Mouse (Mus musculus) heart, embryonic 13.5 days (tissue): ENCODE data around the gene Hist1h2bq. TPM values are rescaled to one million over a fixed set of nuclear protein-coding genes. Genes with fewer than 3 reads are reported as not detected.
"Not testable (repeated sequence)": the region's sequence is repeated elsewhere in the genome, so short reads cannot be mapped to it uniquely, and the experiment has no call there.

Experiments
- ATAC-seq: fragments of 200-750 bp; cut with Nextera tagmentation; 2 replicates; pipeline ENCODE4 v1.8.0; 2017; ENCODE audit warnings: moderate TSS enrichment; ENCODE audit not compliant: insufficient number of reproducible peaks, low FRiP score, low TSS enrichment; ENCODE audit errors: extremely low read depth
- H3K27ac ChIP-seq: fragments of 300-500 bp; sonication (generic); replicated peaks from 2 replicates; pipeline ENCODE4 v1.5.1; 2015; ENCODE audit warnings: moderate library complexity, mild to moderate bottlenecking, inconsistent platforms
- H3K27me3 ChIP-seq: fragments of 300-500 bp; sonication (generic); replicated peaks from 2 replicates; pipeline ENCODE4 v1.6.1; 2015; ENCODE audit warnings: mild to moderate bottlenecking, inconsistent platforms
- H3K36me3 ChIP-seq: fragments of 300-500 bp; sonication (generic); 2 replicates; pipeline ENCODE4 v1.6.1; 2015; ENCODE audit warnings: mild to moderate bottlenecking, inconsistent platforms
- H3K4me1 ChIP-seq: fragments of 300-500 bp; sonication (generic); 2 replicates; pipeline ENCODE4 v1.6.1; 2015; ENCODE audit warnings: inconsistent platforms
- H3K4me2 ChIP-seq: fragments of 300-500 bp; sonication (generic); 2 replicates; pipeline ENCODE4 v1.6.1; 2015; ENCODE audit warnings: inconsistent platforms, mild to moderate bottlenecking, moderate library complexity
- H3K4me3 ChIP-seq: fragments of 300-500 bp; sonication (generic); 2 replicates; pipeline ENCODE4 v1.5.1; 2015; ENCODE audit warnings: moderate library complexity, mild to moderate bottlenecking, inconsistent platforms
- H3K9ac ChIP-seq: fragments of 300-500 bp; sonication (generic); 2 replicates; pipeline ENCODE4 v1.6.1; 2015; ENCODE audit warnings: inconsistent platforms, mild to moderate bottlenecking, moderate library complexity
- H3K9me3 ChIP-seq: fragments of 300-500 bp; sonication (generic); 2 replicates; pipeline ENCODE4 v1.6.1; 2016; ENCODE audit warnings: inconsistent platforms
- WGBS: fragments of 180-500 bp; shearing (Covaris S2); methylation state at CpG from one replicate; pipeline ENCODE4 v1.1.7; 2015; ENCODE audit warnings: mixed read lengths; 5-methylcytosine and 5-hydroxymethylcytosine counted together
- polyA plus RNA-seq: library from polyadenylated mRNA; unstranded; fragments of >200 nt; fragmentation: Nextera tagmentation; extraction: Ambion mirVana; gene quantifications from 2 replicates; pipeline ENCODE4 v1.2.1, GENCODE M21; 2015

The Hist1h2bq gene
- polyA plus RNA-seq, 1 experiment from 2014 or later: 8.4 TPM

GRCm38 (mm10) chr13:21786899-21787629 lies 22.9 kb downstream of the Hist1h2bq start, which contains the start of the genes Hist1h2an and Hist1h2bp:
TSS of gene Hist1h2an (minus strand) at chr13:21787218.
TSS of gene Hist1h2bp (plus strand) at chr13:21787461.
- H3K36me3 ChIP-seq, H3K27me3 ChIP-seq, H3K9me3 ChIP-seq: not testable (repeated sequence)
- Histone ChIP-seq H3K4me2 (peak within 1 kb of the TSS; percentile 69), H3K4me1 (peaks cover 44% of the 10 kb centered on the region), H3K27ac (peak within 1 kb of the TSS; percentile 86), H3K4me3 (peak within 1 kb of the TSS; percentile 49), H3K9ac (peak within 1 kb of the TSS; percentile 78)
- ATAC-seq: peak; percentile 83
- under 1% methylated on average over 43 of the region's 63 CpGs for WGBS

- H3K4me1 ChIP-seq: peaks cover 45% of the 10 kb centered on the region
- H3K9ac ChIP-seq: peak overlapping the region; percentile 78
- peak overlapping the region; percentile 86 for H3K27ac ChIP-seq
- no peak for ATAC-seq
- no peaks in the 10 kb centered on the region for H3K36me3 ChIP-seq
- H3K4me2 ChIP-seq: peak overlapping the region; percentile 69
- 10% methylated on average over 8 of the region's 8 CpGs for WGBS
- no peaks in the 10 kb centered on the region for H3K27me3 ChIP-seq
- H3K4me3 ChIP-seq: peak overlapping the region; percentile 49
- no peaks in the 10 kb centered on the region for H3K9me3 ChIP-seq
These were observed 23.7 kb downstream of the Hist1h2bq start for GRCm38 (mm10) chr13:21786189-21786898.

- WGBS: 43% methylated on average over 6 of the region's 6 CpGs
- ATAC-seq: no peak
- no peaks in the 10 kb centered on the region for H3K9me3 ChIP-seq
- H3K27me3 ChIP-seq: no peaks in the 10 kb centered on the region
- H3K27ac ChIP-seq: peak overlapping the region; percentile 87
- H3K36me3 ChIP-seq: no peaks in the 10 kb centered on the region
- peak overlapping the region; percentile 74 for H3K9ac ChIP-seq
- peak overlapping the region; percentile 55; the same call in 1 of the 2 replicates for H3K4me3 ChIP-seq
- H3K4me1 ChIP-seq: peaks cover 52% of the 10 kb centered on the region
- peak overlapping the region; percentile 79 for H3K4me2 ChIP-seq
These were observed 25.7 kb downstream of the Hist1h2bq start for GRCm38 (mm10) chr13:21784311-21784710.

- no peaks in the 10 kb centered on the region for H3K36me3 ChIP-seq
- H3K9ac ChIP-seq: peak overlapping the region; percentile 74
- H3K27ac ChIP-seq: peak overlapping the region; percentile 87
- peak overlapping the region; percentile 79 for H3K4me2 ChIP-seq
- peak overlapping the region; percentile 55 for H3K4me3 ChIP-seq
- no peaks in the 10 kb centered on the region for H3K27me3 ChIP-seq
- H3K9me3 ChIP-seq: no peaks in the 10 kb centered on the region
- no peak for ATAC-seq
- 2% methylated on average over 9 of the region's 9 CpGs for WGBS
- peaks cover 52% of the 10 kb centered on the region for H3K4me1 ChIP-seq
These were observed 26.2 kb downstream of the Hist1h2bq start for GRCm38 (mm10) chr13:21783734-21784161.

GRCm38 (mm10) chr13:21783255-21783617 lies 26.8 kb downstream of the Hist1h2bq start, which contains the start of gene Hist1h3i:
TSS of gene Hist1h3i (minus strand) at chr13:21783370.
- Histone ChIP-seq H3K4me3 (peak within 1 kb of the TSS; percentile 55), H3K9me3 (no peaks in the 10 kb centered on the region), H3K4me2 (peak within 1 kb of the TSS; percentile 79), H3K27me3 (no peaks in the 10 kb centered on the region), H3K4me1 (peaks cover 49% of the 10 kb centered on the region), H3K9ac (peak within 1 kb of the TSS; percentile 87), H3K27ac (peak within 1 kb of the TSS; percentile 87), H3K36me3 (no peaks in the 10 kb centered on the region)
- ATAC-seq: peak; percentile 59
- under 1% methylated on average over 11 of the region's 20 CpGs for WGBS

GRCm38 (mm10) chr13:21782361-21783254 lies 27.4 kb downstream of the Hist1h2bq start:
- Histone ChIP-seq H3K4me1 (peaks cover 49% of the 10 kb centered on the region), H3K4me3 (peak overlapping the region; percentile 55), H3K9ac (peak overlapping the region; percentile 87), H3K27ac (peak overlapping the region; percentile 87), H3K4me2 (peak overlapping the region; percentile 79)
- not testable (repeated sequence) for H3K9me3 ChIP-seq, H3K27me3 ChIP-seq, H3K36me3 ChIP-seq, ATAC-seq
- 3% methylated on average over 14 of the region's 35 CpGs for WGBS

GRCm38 (mm10) chr13:21781639-21782038 lies 28.4 kb downstream of the Hist1h2bq start:
- Histone ChIP-seq H3K4me2 (peak overlapping the region; percentile 22; the same call in 1 of the 2 replicates), H3K9ac (no peak overlapping the region), H3K9me3 (no peaks in the 10 kb centered on the region), H3K36me3 (no peaks in the 10 kb centered on the region), H3K27me3 (no peaks in the 10 kb centered on the region), H3K27ac (no peak overlapping the region), H3K4me1 (peaks cover 49% of the 10 kb centered on the region), H3K4me3 (no peak overlapping the region)
- no peak for ATAC-seq
- WGBS: 90% methylated on average over 1 of the region's 1 CpGs

- Histone ChIP-seq H3K27me3 (no peaks in the 10 kb centered on the region), H3K36me3 (no peaks in the 10 kb centered on the region), H3K27ac (peak overlapping the region; percentile 92), H3K4me1 (peaks cover 44% of the 10 kb centered on the region), H3K9me3 (no peaks in the 10 kb centered on the region), H3K4me2 (peak overlapping the region; percentile 79), H3K9ac (peak overlapping the region; percentile 92), H3K4me3 (peak overlapping the region; percentile 67)
- 36% methylated on average over 6 of the region's 6 CpGs for WGBS
- no peak for ATAC-seq
These were observed 28.9 kb downstream of the Hist1h2bq start for GRCm38 (mm10) chr13:21781021-21781555.

- Histone ChIP-seq H3K27me3 (no peaks in the 10 kb centered on the region), H3K4me1 (peaks cover 38% of the 10 kb centered on the region), H3K4me3 (peak within 1 kb of the TSS; percentile 67), H3K4me2 (peak within 1 kb of the TSS; percentile 79), H3K36me3 (no peaks in the 10 kb centered on the region), H3K27ac (peak within 1 kb of the TSS; percentile 92), H3K9me3 (no peaks in the 10 kb centered on the region), H3K9ac (peak within 1 kb of the TSS; percentile 92)
- WGBS: under 1% methylated on average over 44 of the region's 44 CpGs
- ATAC-seq: peak; percentile 12; the same call in 1 of the 2 replicates
These were observed 29.9 kb downstream of the Hist1h2bq start, which contains the start of gene Hist1h1b for GRCm38 (mm10) chr13:21779767-21780731. TSS of gene Hist1h1b (minus strand) at chr13:21780625.
